Comparison of ENCODE assay signal across 8 mouse cellular contexts in the genomic region with DNA sequence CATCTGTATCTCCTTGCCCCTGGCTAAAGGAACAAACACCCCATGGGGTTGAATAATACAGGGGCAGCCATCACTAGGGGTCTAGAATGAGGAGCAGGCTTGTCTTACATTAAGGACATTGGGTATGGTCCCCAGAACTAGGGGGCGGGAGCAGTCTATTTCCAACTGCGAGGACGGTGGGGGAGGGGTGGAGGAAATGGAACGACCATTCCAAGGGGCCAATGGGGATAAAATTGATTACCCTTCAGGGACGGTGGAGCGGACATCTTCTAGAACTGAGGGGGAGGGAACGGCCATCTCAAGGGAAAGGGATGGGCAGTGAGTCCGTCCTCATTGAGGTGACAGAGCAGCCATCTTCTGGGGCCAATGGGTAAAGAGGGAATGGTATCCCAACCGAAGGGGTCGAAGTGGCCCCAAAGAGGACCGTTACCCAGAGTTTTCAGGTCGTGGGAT. TPM values are rescaled to one million over a fixed set of nuclear protein-coding genes. Genes with fewer than 3 reads are reported as not detected.
A peak's percentile ranks its signal among the peaks of the same experiment; 100 is the strongest.
DNase-seq lines count a peak whose midpoint lies in the region; ATAC-seq lines count a peak whose summit lies in the region.

No protein-coding gene starts in this region.

- peak overlapping the region; percentile 74 for H3K4me2 ChIP-seq in intestine, embryonic 15.5 days (replicated peaks)

- no peak for ATAC-seq in intestine, embryonic 15.5 days
- ATAC-seq in monocyte, adult 5-6 weeks (replicated peaks; ENCODE audit: insufficient number of reproducible peaks, low FRiP score, low TSS enrichment, poor library complexity, severe bottlenecking) = 0 out of 2 replicates have a peak, but pooled peaks have one; percentile 4

- peak overlapping the region; percentile 82 for H3K4me3 ChIP-seq in heart, embryonic 10.5 days
- peak overlapping the region; percentile 68 for H3K4me3 ChIP-seq in intestine, embryonic 15.5 days (replicated peaks)

- H3K4me1 ChIP-seq in heart, embryonic 10.5 days = peaks cover 25% of the 10 kb centered on the region
- H3K4me1 ChIP-seq in intestine, embryonic 15.5 days (replicated peaks) = peaks cover 22% of the 10 kb centered on the region

- peaks cover 38% of the 10 kb centered on the region for H3K36me3 ChIP-seq in heart, embryonic 10.5 days
- peaks cover 27% of the 10 kb centered on the region for H3K36me3 ChIP-seq in intestine, embryonic 15.5 days

- peak overlapping the region; percentile 79 for H3K9ac ChIP-seq in intestine, embryonic 15.5 days

- peak overlapping the region; percentile 92 for H3K27ac ChIP-seq in heart, embryonic 10.5 days
- peak overlapping the region; percentile 86; the same call in 1 of the 2 replicates for H3K27ac ChIP-seq in intestine, embryonic 15.5 days

- DNase-seq in heart, embryonic 10.5 days (ENCODE audit: low spot score) = no peak
- no peak for DNase-seq in heart, adult 11 months
- DNase-seq in thymus, postnatal 25 days = peak; percentile 14
- DNase-seq in thymus, postnatal 36 days = no peak
- DNase-seq in adrenal gland, postnatal 4 days (ENCODE audit: low spot score in 2 of 2) = no peak
- DNase-seq in retina, embryonic 14.5 days (ENCODE audit: low spot score) = no peak

- 1% methylated on average over 12 of the region's 12 CpGs for WGBS in heart, embryonic 10.5 days
- WGBS in intestine, embryonic 15.5 days = 0% methylated on average over 12 of the region's 12 CpGs

- H3K9me3 ChIP-seq in heart, embryonic 10.5 days = no peaks in the 10 kb centered on the region
- H3K9me3 ChIP-seq in intestine, embryonic 15.5 days = no peaks in the 10 kb centered on the region

- H3K27me3 ChIP-seq in heart, embryonic 10.5 days (ENCODE audit: insufficient read depth, poor library complexity, severe bottlenecking) = no peaks in the 10 kb centered on the region
- H3K27me3 ChIP-seq in intestine, embryonic 15.5 days (replicated peaks) = no peaks in the 10 kb centered on the region

RNA-seq across cellular contexts. Expression of a gene that starts 0.4 kb away (rescaled TPM):
- 1.5 and 1.9 TPM in 2 replicates for polyA plus RNA-seq in heart, embryonic 10.5 days (2016; fragmentation: Nextera tagmentation; extraction: Ambion mirVana)
- polyA plus RNA-seq in intestine, embryonic 15.5 days (2015; fragmentation: Nextera tagmentation; extraction: Ambion mirVana) = 1.3 and 2.3 TPM in 2 replicates
- 1.3 to 2.8 TPM (median 1.7 TPM) in 3 replicates for total RNA-seq in monocyte, adult 5-6 weeks (2017)
- 10 to 100 TPM; 14.3 to 16.3 TPM for total RNA-seq in adrenal gland, postnatal 4 days (2021)

RNA-seq across cellular contexts. Expression of a gene that starts 0.5 kb away (rescaled TPM):
- polyA plus RNA-seq in heart, embryonic 10.5 days (2016; fragmentation: Nextera tagmentation; extraction: Ambion mirVana) = 99.6 and 101 TPM in 2 replicates
- 128 and 151 TPM in 2 replicates for polyA plus RNA-seq in intestine, embryonic 15.5 days (2015; fragmentation: Nextera tagmentation; extraction: Ambion mirVana)
- total RNA-seq in monocyte, adult 5-6 weeks (2017) = 36.6 to 48.0 TPM (median 42.8 TPM) in 3 replicates
- total RNA-seq in adrenal gland, postnatal 4 days (2021) = 10 to 100 TPM; 48.5 to 49.2 TPM

RNA-seq across cellular contexts. Expression of a gene that starts 20.3 kb away (rescaled TPM):
- polyA plus RNA-seq in heart, embryonic 10.5 days (2016; fragmentation: Nextera tagmentation; extraction: Ambion mirVana) = 3.9 and 4.4 TPM in 2 replicates
- 18.3 and 21.2 TPM in 2 replicates for polyA plus RNA-seq in intestine, embryonic 15.5 days (2015; fragmentation: Nextera tagmentation; extraction: Ambion mirVana)
- 0.21 to 2.5 TPM (median 1.3 TPM) in 3 replicates for total RNA-seq in monocyte, adult 5-6 weeks (2017)
- total RNA-seq in adrenal gland, postnatal 4 days (2021) = 10 to 100 TPM in 1 of 2 experiments, 1 to 10 TPM in 1; 9.2 to 13.6 TPM

RNA-seq across cellular contexts. Expression of a gene that starts 22.1 kb away (rescaled TPM):
- polyA plus RNA-seq in heart, embryonic 10.5 days (2016; fragmentation: Nextera tagmentation; extraction: Ambion mirVana) = 2.1 and 3.0 TPM in 2 replicates
- polyA plus RNA-seq in intestine, embryonic 15.5 days (2015; fragmentation: Nextera tagmentation; extraction: Ambion mirVana) = 1.3 and 1.9 TPM in 2 replicates
- 6.5 to 14.7 TPM (median 8.4 TPM) in 3 replicates for total RNA-seq in monocyte, adult 5-6 weeks (2017)
- total RNA-seq in adrenal gland, postnatal 4 days (2021) = 10 to 100 TPM; 17.9 to 18.8 TPM

RNA-seq across cellular contexts. Expression of a gene that starts 23.0 kb away (rescaled TPM):
- 1.8 and 2.4 TPM in 2 replicates for polyA plus RNA-seq in heart, embryonic 10.5 days (2016; fragmentation: Nextera tagmentation; extraction: Ambion mirVana)
- 1.4 and 1.7 TPM in 2 replicates for polyA plus RNA-seq in intestine, embryonic 15.5 days (2015; fragmentation: Nextera tagmentation; extraction: Ambion mirVana)
- total RNA-seq in monocyte, adult 5-6 weeks (2017) = 0.10 TPM in 1 of 3 replicates, not detected in the others
- total RNA-seq in adrenal gland, postnatal 4 days (2021) = 1 to 10 TPM; 5.5 to 5.8 TPM
